Mouse (Mus musculus) layer of hippocampus, adult 8-10 months (tissue): ENCODE measurements at regions not wholly inside any gene's neighbourhood (a gene's known extent, or its start where the extent isn't known, plus 50 kb on each side); places are given as distances from the start of the nearest gene placed in this dataset.

Source experiments
- DNase-seq, 2 experiments: peaks; one replicate each; pipeline ENCODE4 v3.0.0; 2022; ENCODE audit warnings: low spot score in 2 of 2

- DNase-seq = no peak
Measured at GRCm38 (mm10) chr8:34756916-34757315, 645.4 kb upstream of the Gm10131 start.

- no peak for DNase-seq
Measured at GRCm38 (mm10) chr8:34756171-34756570, 644.6 kb upstream of the Gm10131 start.

- DNase-seq = no peak
Measured at GRCm38 (mm10) chr8:34755480-34755879, 643.9 kb upstream of the Gm10131 start.

- DNase-seq = no peak
Measured at GRCm38 (mm10) chr8:34753046-34753445, 641.5 kb upstream of the Gm10131 start.

- DNase-seq = no peak
Measured at GRCm38 (mm10) chr8:34748521-34748920, 637.0 kb upstream of the Gm10131 start.

GRCm38 (mm10) chr8:34745706-34746105 lies 634.2 kb upstream of the Gm10131 start:
- DNase-seq = no peak

GRCm38 (mm10) chr8:34744682-34745081 lies 633.1 kb upstream of the Gm10131 start:
- DNase-seq = no peak

GRCm38 (mm10) chr8:34744179-34744578 lies 632.6 kb upstream of the Gm10131 start:
- DNase-seq = no peak

- no peak for DNase-seq
Measured at GRCm38 (mm10) chr8:34743137-34743536, 631.6 kb upstream of the Gm10131 start.

- DNase-seq = no peak
Measured at GRCm38 (mm10) chr8:34740836-34741235, 629.3 kb upstream of the Gm10131 start.

GRCm38 (mm10) chr8:34739836-34740804 lies 628.6 kb upstream of the Gm10131 start:
- no peak for DNase-seq

GRCm38 (mm10) chr8:34736214-34736613 lies 624.7 kb upstream of the Gm10131 start:
- DNase-seq = no peak

GRCm38 (mm10) chr8:34735006-34735405 lies 623.5 kb upstream of the Gm10131 start:
- DNase-seq = no peak

- no peak for DNase-seq
Measured at GRCm38 (mm10) chr8:34732808-34733207, 621.3 kb upstream of the Gm10131 start.

- DNase-seq = no peak
Measured at GRCm38 (mm10) chr8:34732362-34732761, 620.8 kb upstream of the Gm10131 start.

GRCm38 (mm10) chr8:34731096-34731999 lies 619.8 kb upstream of the Gm10131 start:
- no peak for DNase-seq

GRCm38 (mm10) chr8:34729585-34729984 lies 618.0 kb upstream of the Gm10131 start:
- DNase-seq = no peak

GRCm38 (mm10) chr8:34727699-34728098 lies 616.2 kb upstream of the Gm10131 start:
- no peak for DNase-seq

GRCm38 (mm10) chr8:34726145-34726767 lies 614.7 kb upstream of the Gm10131 start:
- no peak for DNase-seq

- DNase-seq = no peak
Measured at GRCm38 (mm10) chr8:34725546-34725945, 614.0 kb upstream of the Gm10131 start.

GRCm38 (mm10) chr8:34709911-34710733 lies 598.6 kb upstream of the Gm10131 start:
- DNase-seq = peak; percentile 86 to 87
